Mouse (Mus musculus) granulocyte monocyte progenitor cell, adult 5-6 weeks (primary cell): ENCODE data around the gene Gpr165. TPM values are rescaled to one million over a fixed set of nuclear protein-coding genes. Genes with fewer than 3 reads are reported as not detected.

Experiments used
- ATAC-seq: replicated peaks from 2 replicates; pipeline ENCODE4 v1.8.0; 2016; ENCODE audit warnings: mild to moderate bottlenecking, moderate TSS enrichment, inconsistent platforms; ENCODE audit not compliant: poor library complexity, severe bottlenecking
- total RNA-seq, 2 experiments: library from RNA; stranded (forward) in 1 of 2; stranded (reverse) in 1 of 2; fragments of 200-712, 200-1000 nt in 1 of 2; fragments of >200 nt in 1 of 2; fragmentation: Nextera tagmentation in 1 of 2; gene quantifications; 2 replicates each; pipeline ENCODE4 v1.2.3; 2014 to 2017

Gene Gpr165
- total RNA-seq (2014; fragmentation: Nextera tagmentation) (not detected in 2 replicates), total RNA-seq (2017) (not detected in 2 replicates)

GRCm38 (mm10) chrX:96712907-96713774, at the start of gene Gpr165:
TSS of gene Gpr165 (plus strand) at chrX:96713441.
- ATAC-seq, result no peak; the same call in 1 of the 2 replicates

GRCm38 (mm10) chrX:96674871-96675270, 38.4 kb upstream of the Gpr165 start:
- no peak for ATAC-seq
